Mouse (Mus musculus): ENCODE data around the gene Pgf.

DNA sequence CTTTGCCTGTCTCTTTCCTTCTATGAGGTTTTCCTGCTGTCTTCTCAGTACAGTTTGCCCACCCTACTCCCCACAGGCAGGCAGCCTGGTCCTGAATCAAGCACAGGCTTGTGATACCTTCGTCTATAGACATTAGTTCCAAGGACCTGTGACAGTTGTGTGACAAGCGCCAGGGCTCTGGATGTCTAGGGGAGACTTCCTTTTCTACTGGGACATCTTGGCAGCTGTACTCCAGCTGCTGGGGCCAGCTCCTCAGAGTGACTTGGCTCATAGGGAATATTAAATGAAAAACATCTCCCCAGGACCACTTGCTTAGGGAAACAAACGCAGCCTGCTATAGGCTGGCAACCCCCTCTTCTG lies 6.7 kb downstream of the Pgf start:
- TF ChIP-seq EP300 (IDR thresholded peaks at IDR 0.05; ENCODE audit: low read depth) (no peak), CTCF (IDR thresholded peaks at IDR 0.05; ENCODE audit: low read depth) (no peak)

All from liver, embryonic 14.5 days (tissue).